Mouse (Mus musculus) MEL (cell line): ENCODE measurements around the gene Ube2j1. TPM values are rescaled to one million over a fixed set of nuclear protein-coding genes. Genes with fewer than 3 reads are reported as not detected.

Source experiments
- DNase-seq: peaks from one replicate; pipeline ENCODE4 v3.0.0; 2011; ENCODE audit warnings: low read depth, low spot score
- H3K27ac ChIP-seq: 2 replicates; pipeline ENCODE4 v1.5.1; 2012; ENCODE audit warnings: low read depth, mild to moderate bottlenecking, control low read depth, low read length, moderate library complexity; ENCODE audit not compliant: control insufficient read depth
- H3K27me3 ChIP-seq, 2 experiments: fragments of 150-350 bp in 1 of 2; sonication (generic) in 1 of 2; 2 replicates each; pipeline ENCODE4 v1.6.1; 2012; ENCODE audit warnings: low read length in 2 of 2, mild to moderate bottlenecking in 2 of 2, improper control_type of control experiment in 1 of 2, moderate library complexity in 1 of 2; ENCODE audit not compliant: insufficient read depth in 2 of 2, control insufficient read depth in 1 of 2
- H3K36me3 ChIP-seq, 2 experiments: 2 replicates each; pipeline ENCODE4 v1.6.1; 2012 to 2014; ENCODE audit warnings: low read length in 2 of 2, improper control_type of control experiment in 1 of 2, inconsistent platforms in 1 of 2, mild to moderate bottlenecking in 1 of 2; ENCODE audit not compliant: insufficient read depth in 2 of 2, control insufficient read depth in 1 of 2
- H3K4me1 ChIP-seq, 2 experiments: fragments of 150-350 bp in 1 of 2; sonication (generic) in 1 of 2; 2 replicates each; pipeline ENCODE4 v1.6.1; 2012; ENCODE audit warnings: low read length in 2 of 2, improper control_type of control experiment in 1 of 2, mild to moderate bottlenecking in 1 of 2; ENCODE audit not compliant: insufficient read depth in 2 of 2, control insufficient read depth in 1 of 2
- H3K4me3 ChIP-seq, 2 experiments: fragments of 150-350 bp in 1 of 2; sonication (generic) in 1 of 2; 2 replicates each; pipeline ENCODE4 v1.5.1; 2012; ENCODE audit warnings: low read depth in 2 of 2, low read length in 2 of 2, mild to moderate bottlenecking in 2 of 2, moderate library complexity in 2 of 2, control low read depth in 1 of 2, improper control_type of control experiment in 1 of 2; ENCODE audit not compliant: control insufficient read depth in 1 of 2, insufficient read depth in 1 of 2
- H3K79me2 ChIP-seq: 2 replicates; pipeline ENCODE4 v1.6.1; 2012; ENCODE audit warnings: mild to moderate bottlenecking, low read length, moderate library complexity; ENCODE audit not compliant: control insufficient read depth, poor library complexity, insufficient read depth
- H3K9ac ChIP-seq: 2 replicates; pipeline ENCODE4 v1.6.1; 2012; ENCODE audit warnings: low read depth, mild to moderate bottlenecking, control low read depth, low read length, moderate library complexity; ENCODE audit not compliant: control insufficient read depth, poor library complexity, severe bottlenecking
- H3K9me3 ChIP-seq: fragments of 150-350 bp; sonication (generic); replicated peaks from 2 replicates; pipeline ENCODE4 v1.6.1; 2012; ENCODE audit warnings: mild to moderate bottlenecking, low read length, improper control_type of control experiment, moderate library complexity; ENCODE audit not compliant: insufficient read depth
- BHLHE40 ChIP-seq: IDR thresholded peaks from 2 replicates; pipeline ENCODE4 v1.6.1; 2012; ENCODE audit warnings: low read depth, mild to moderate bottlenecking, inconsistent platforms, low read length, improper control_type of control experiment, borderline replicate concordance
- CHD2 ChIP-seq: IDR thresholded peaks from 2 replicates; pipeline ENCODE4 v1.6.1; 2011; ENCODE audit warnings: low read length, improper control_type of control experiment
- CTCF ChIP-seq, 3 experiments: IDR thresholded peaks in 2 of 3; conservative IDR thresholded peaks in 1 of 3; 2 replicates each; pipeline ENCODE4 v1.5.1; 2011 to 2012; ENCODE audit warnings: low read length in 3 of 3, low read depth in 2 of 3, mild to moderate bottlenecking in 2 of 3, improper control_type of control experiment in 1 of 3, inconsistent platforms in 1 of 3, mixed read lengths in 1 of 3, moderate library complexity in 1 of 3; ENCODE audit not compliant: control insufficient read depth in 1 of 3, insufficient read depth in 1 of 3, poor library complexity in 1 of 3, severe bottlenecking in 1 of 3
- E2F4 ChIP-seq: IDR thresholded peaks from 2 replicates; pipeline ENCODE4 v1.6.1; 2011; ENCODE audit warnings: low read depth, low read length, improper control_type of control experiment, borderline replicate concordance
- ELF1 ChIP-seq: IDR thresholded peaks from 2 replicates; pipeline ENCODE4 v1.6.1; 2014; ENCODE audit warnings: low read depth, mild to moderate bottlenecking, inconsistent platforms, low read length, improper control_type of control experiment, moderate library complexity
- EP300 ChIP-seq, 2 experiments: IDR thresholded peaks; 2 replicates each; pipeline ENCODE4 v1.6.1; 2011; ENCODE audit warnings: improper control_type of control experiment in 2 of 2, low read length in 2 of 2, low read depth in 1 of 2, mild to moderate bottlenecking in 1 of 2
- GATA1 ChIP-seq: IDR thresholded peaks from 2 replicates; pipeline ENCODE4 v1.6.1; 2011; ENCODE audit warnings: low read depth, low read length, improper control_type of control experiment
- HCFC1 ChIP-seq: IDR thresholded peaks from 2 replicates; pipeline ENCODE4 v1.6.1; 2012; ENCODE audit warnings: low read depth, mild to moderate bottlenecking, inconsistent platforms, low read length, improper control_type of control experiment, moderate library complexity
- JUND ChIP-seq: IDR thresholded peaks from 2 replicates; pipeline ENCODE4 v1.6.1; 2011; ENCODE audit warnings: low read depth, mild to moderate bottlenecking, improper control_type of control experiment, low read length
- MAFK ChIP-seq: IDR thresholded peaks from 2 replicates; pipeline ENCODE4 v1.6.1; 2011; ENCODE audit warnings: low read depth, mild to moderate bottlenecking, low read length, improper control_type of control experiment, borderline replicate concordance
- MEF2A ChIP-seq: IDR thresholded peaks from 2 replicates; pipeline ENCODE4 v1.6.1; 2014; ENCODE audit warnings: low read depth, mild to moderate bottlenecking, inconsistent platforms, low read length, improper control_type of control experiment; ENCODE audit not compliant: poor library complexity, insufficient replicate concordance, severe bottlenecking; ENCODE audit errors: extremely low read depth
- MXI1 ChIP-seq: IDR thresholded peaks from 2 replicates; pipeline ENCODE4 v1.6.1; 2011; ENCODE audit warnings: mild to moderate bottlenecking, low read depth, low read length, improper control_type of control experiment
- MYB ChIP-seq: IDR thresholded peaks from 2 replicates; pipeline ENCODE4 v1.6.1; 2011; ENCODE audit warnings: mild to moderate bottlenecking, low read depth, low read length, improper control_type of control experiment
- RCOR1 ChIP-seq: IDR thresholded peaks from 2 replicates; pipeline ENCODE4 v1.6.1; 2012; ENCODE audit warnings: low read depth, mild to moderate bottlenecking, inconsistent platforms, low read length, improper control_type of control experiment
- SIN3A ChIP-seq: IDR thresholded peaks from 2 replicates; pipeline ENCODE4 v1.6.1; 2012; ENCODE audit warnings: low read length, improper control_type of control experiment, inconsistent platforms
- SMC3 ChIP-seq: IDR thresholded peaks from 2 replicates; pipeline ENCODE4 v1.6.1; 2011; ENCODE audit warnings: low read depth, low read length, improper control_type of control experiment
- USF1 ChIP-seq: IDR thresholded peaks from 2 replicates; pipeline ENCODE4 v1.6.1; 2014; ENCODE audit warnings: low read depth, mild to moderate bottlenecking, inconsistent platforms, low read length, improper control_type of control experiment, moderate library complexity
- USF2 ChIP-seq, 2 experiments: IDR thresholded peaks; 2 replicates each; pipeline ENCODE4 v1.6.1; 2011 to 2012; ENCODE audit warnings: improper control_type of control experiment in 2 of 2, low read length in 2 of 2, borderline replicate concordance in 1 of 2, inconsistent platforms in 1 of 2, low read depth in 1 of 2, mild to moderate bottlenecking in 1 of 2; ENCODE audit not compliant: insufficient read depth in 1 of 2
- ZNF384 ChIP-seq: IDR thresholded peaks from 2 replicates; pipeline ENCODE4 v1.6.1; 2012; ENCODE audit warnings: low read depth, mild to moderate bottlenecking, inconsistent platforms, low read length, improper control_type of control experiment
- polyA plus RNA-seq, 2 experiments: library from polyadenylated mRNA; stranded (reverse) in 1 of 2; unstranded in 1 of 2; fragments of >175 nt in 1 of 2; fragments of >200 nt in 1 of 2; gene quantifications; 2 replicates each; pipeline versions ENCODE4 v1.2.1 to v1.2.4; 2012; ENCODE audit warnings: low replicate concordance in 2 of 2, low read depth in 1 of 2; ENCODE audit not compliant: insufficient read length in 2 of 2, insufficient read depth in 1 of 2, missing spikeins in 1 of 2
- total RNA-seq: library from RNA; depleted of rRNA; stranded (reverse); fragments of 300-350 nt; gene quantifications from 2 replicates; pipeline ENCODE4 v1.2.3, GENCODE M21; 2012

The Ube2j1 gene
- total and polyA plus RNA-seq, 3 experiments, result 32.6 to 42.9 TPM; not detected in 1

GRCm38 (mm10) chr4:33049601-33050000, 18.4 kb downstream of the Ube2j1 start:
- H3K27me3 ChIP-seq, result no peaks in the 10 kb centered on the region
- H3K27ac ChIP-seq, result no peak overlapping the region
- H3K9ac ChIP-seq, result no peak overlapping the region
- no peaks in the 10 kb centered on the region for H3K4me1 ChIP-seq
- no peaks in the 10 kb centered on the region for H3K79me2 ChIP-seq
- TF ChIP-seq SIN3A (no peak), MYB (no peak)
- H3K9me3 ChIP-seq, result no peaks in the 10 kb centered on the region
- H3K36me3 ChIP-seq, result peaks cover 0 to 13% of the 10 kb centered on the region in 2 experiments; a peak in 2 of 4 replicates
- no peak overlapping the region for H3K4me3 ChIP-seq
- DNase-seq, result no peak

GRCm38 (mm10) chr4:33052055-33052454, 20.8 kb downstream of the Ube2j1 start:
- no peaks in the 10 kb centered on the region for H3K79me2 ChIP-seq
- H3K4me1 ChIP-seq, result no peaks in the 10 kb centered on the region
- TF ChIP-seq CTCF (IDR thresholded peaks at IDR 0.05 in 2 of 3, conservative IDR thresholded peaks at IDR 0.05 in 1 of 3; ENCODE audit: control insufficient read depth in 1 of 3, insufficient read depth in 1 of 3, low read depth in 2 of 3, low read length in 3 of 3, poor library complexity in 1 of 3, severe bottlenecking in 1 of 3) (no peak), USF2 (IDR thresholded peaks at IDR 0.05; ENCODE audit: borderline replicate concordance in 1 of 2, insufficient read depth in 1 of 2, low read depth in 1 of 2, low read length in 2 of 2) (no peak), HCFC1 (no peak), SMC3 (no peak), GATA1 (no peak), E2F4 (no peak), JUND (no peak), CHD2 (no peak), ELF1 (no peak), MXI1 (no peak), ZNF384 (no peak), MEF2A (no peak), MYB (no peak), USF1 (no peak), BHLHE40 (no peak), RCOR1 (no peak), EP300 (IDR thresholded peaks at IDR 0.05; ENCODE audit: low read depth in 1 of 2, low read length in 2 of 2) (no peak), MAFK (no peak)
- H3K27me3 ChIP-seq, result no peaks in the 10 kb centered on the region
- H3K27ac ChIP-seq, result no peak overlapping the region
- no peak overlapping the region for H3K4me3 ChIP-seq
- H3K36me3 ChIP-seq, result peaks cover 0 to 5% of the 10 kb centered on the region in 2 experiments; a peak in 2 of 4 replicates
- no peaks in the 10 kb centered on the region for H3K9me3 ChIP-seq
- no peak for DNase-seq
- H3K9ac ChIP-seq, result no peak overlapping the region
